Mouse (Mus musculus): Measurements from ENCODE around the gene Rasgef1a.

- no peak for TF ChIP-seq POLR2A (IDR thresholded peaks at IDR 0.05; ENCODE audit: insufficient read depth, low read depth, low read length)
- TF ChIP-seq CTCF (IDR thresholded peaks at IDR 0.05): no peak
These were observed 129.7 kb downstream of the Rasgef1a start for GRCm38 (mm10) chr6:118140961-118141360.
